ENCODE assay signal across 13 mouse cellular contexts in the genomic region with DNA sequence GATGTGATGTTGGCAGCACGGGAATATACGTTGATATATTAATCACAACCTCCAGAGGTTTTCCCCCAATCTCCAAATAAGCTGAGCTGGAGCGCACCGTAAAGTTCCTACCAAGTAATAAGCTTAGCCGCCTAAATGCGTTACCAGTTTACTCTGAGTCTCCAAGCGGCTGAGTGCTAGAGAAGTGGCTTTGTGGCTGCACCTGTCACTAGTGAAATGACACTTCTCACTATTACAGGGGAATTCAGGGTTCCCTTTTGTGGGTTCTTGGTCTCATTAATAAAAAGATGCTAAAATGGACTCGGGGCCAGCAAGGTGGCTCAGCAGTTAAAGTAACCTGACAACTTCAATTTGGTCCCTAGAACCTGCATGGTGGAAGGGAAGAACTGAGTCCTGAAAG.
"Had no signal": no experiment of that assay in that cellular context is flagged by ENCODE, and none has a peak within 500 bp of the region (broad histone marks: within the 10 kb centered on the region; RNA-seq: fewer than 3 reads in every experiment).

No protein-coding gene starts in this region.

- H3K4me3 ChIP-seq: midbrain, embryonic 10.5 days; midbrain, embryonic 12.5 days; myocyte had no signal

- H3K36me3 ChIP-seq: midbrain, embryonic 10.5 days; midbrain, embryonic 12.5 days had no signal

- ATAC-seq: midbrain, embryonic 16.5 days had no signal

- H3K9me3 ChIP-seq: midbrain, embryonic 10.5 days; midbrain, embryonic 12.5 days had no signal

- DNase-seq: lung, adult 18-20 months; lung, embryonic 14.5 days; lung, postnatal 10 days; lung, postnatal 4 days; midbrain, embryonic 14.5 days; right cerebral cortex, postnatal 14 days; thymus, adult 18-20 months; thymus, postnatal 14 days; thymus, postnatal 36 days had no signal

- H3K4me1 ChIP-seq: midbrain, embryonic 10.5 days; midbrain, embryonic 12.5 days had no signal

- H3K27ac ChIP-seq: midbrain, embryonic 10.5 days; midbrain, embryonic 12.5 days had no signal

- H3K27me3 ChIP-seq: midbrain, embryonic 12.5 days had no signal

- H3K4me2 ChIP-seq: lung, embryonic 14.5 days; midbrain, embryonic 12.5 days had no signal

- H3K9ac ChIP-seq: lung, embryonic 14.5 days; midbrain, embryonic 12.5 days had no signal
